Mouse (Mus musculus): ENCODE measurements around the gene Stam2. TPM values are rescaled to one million over a fixed set of nuclear protein-coding genes. Genes with fewer than 3 reads are reported as not detected.

The Stam2 gene
- polyA plus RNA-seq (2015; fragmentation: Illumina TruSeq; extraction: RNeasy Lipid Tissue Mini Kit (QIAGEN cat#74804); ENCODE audit: insufficient read depth, low read depth, low replicate concordance): 3.5 TPM

GRCm38 (mm10) chr2:52742256-52743158 lies at the start of gene Stam2:
TSS of gene Stam2 (minus strand) at chr2:52742281.

DNA sequence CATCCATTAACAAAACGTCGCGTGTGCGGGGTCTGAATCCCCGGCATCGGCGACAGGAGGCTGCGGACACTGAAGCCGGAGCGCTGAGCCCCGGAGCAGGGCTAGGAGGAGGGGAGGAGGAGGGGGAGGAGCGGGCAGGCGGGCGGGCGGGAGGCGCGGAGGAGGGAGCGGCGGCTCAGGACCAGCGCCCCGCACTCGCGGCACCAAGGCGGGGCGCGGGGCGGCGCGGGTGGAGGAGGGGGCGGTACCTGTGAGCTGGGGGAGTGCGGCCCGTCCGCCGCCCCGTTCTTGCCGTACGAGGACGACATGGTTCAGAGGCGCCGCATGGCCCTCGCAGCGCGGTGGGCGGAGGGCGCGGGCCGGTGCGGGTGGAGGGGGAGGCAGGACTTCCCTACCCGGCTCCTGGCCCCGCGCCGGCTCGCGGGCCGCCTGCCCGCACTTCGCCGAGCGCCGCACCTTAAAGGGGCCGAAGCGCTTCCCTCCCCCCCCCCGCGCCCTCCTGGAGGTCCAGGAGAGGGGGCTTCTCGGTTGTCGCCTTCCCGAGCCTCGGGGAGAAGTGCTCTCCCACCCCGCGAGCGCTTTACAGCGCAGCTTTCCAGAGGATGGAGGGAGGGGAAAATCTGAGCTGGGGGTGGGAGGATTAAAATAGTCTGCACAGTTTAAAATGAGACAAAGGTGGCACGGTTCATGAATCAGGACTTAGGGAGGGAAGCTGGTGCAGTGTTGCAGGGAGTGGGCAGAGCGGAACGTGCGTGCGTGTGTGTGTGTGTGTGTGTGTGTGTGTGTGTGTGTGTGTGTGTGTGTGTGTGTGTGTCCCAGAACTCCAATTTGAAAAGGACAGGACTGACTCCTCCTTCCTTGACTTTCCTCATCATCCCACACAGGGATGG lies 65.8 kb downstream of the Stam2 start, which contains the start of gene Cacnb4:
Cacnb4 (minus strand) TSS at position 809 of the 890 bp plus-strand sequence.

Other genes starting within 250 kb of the Stam2 start
- gene Cacnb4, start 65.5 kb downstream of the Stam2 start, polyA plus RNA-seq (2015; fragmentation: Illumina TruSeq; extraction: RNeasy Lipid Tissue Mini Kit (QIAGEN cat#74804); ENCODE audit: insufficient read depth, low read depth, low replicate concordance): 0.13 TPM
- 3.0 TPM for gene Fmnl2, start 115.6 kb upstream of the Stam2 start, polyA plus RNA-seq (2015; fragmentation: Illumina TruSeq; extraction: RNeasy Lipid Tissue Mini Kit (QIAGEN cat#74804); ENCODE audit: insufficient read depth, low read depth, low replicate concordance)